Mouse (Mus musculus) testis, postnatal 10 days (tissue): Measurements from ENCODE around the gene Proser3.

Experiments
- DNase-seq: peaks from one replicate; pipeline ENCODE4 v3.0.0; 2021; ENCODE audit warnings: low spot score

Proser3 gene

GRCm38 (mm10) chr7:30579950-30580349 lies 27.9 kb upstream of the Proser3 start:
- DNase-seq, result no peak

- peak; percentile 77 for DNase-seq
Measured at GRCm38 (mm10) chr7:30572969-30573368, 20.9 kb upstream of the Proser3 start.

GRCm38 (mm10) chr7:30572389-30572788 lies 20.3 kb upstream of the Proser3 start:
- DNase-seq, result no peak

GRCm38 (mm10) chr7:30567555-30567954 lies 15.5 kb upstream of the Proser3 start:
- no peak for DNase-seq

GRCm38 (mm10) chr7:30566033-30566432 lies 13.9 kb upstream of the Proser3 start:
- DNase-seq, result no peak

- no peak for DNase-seq
Measured at GRCm38 (mm10) chr7:30564970-30565571, 13.0 kb upstream of the Proser3 start, which contains the start of gene Igflr1. Gene Igflr1 (plus strand): TSS chr7:30565427.

- no peak for DNase-seq
Measured at GRCm38 (mm10) chr7:30563906-30564280, 11.8 kb upstream of the Proser3 start.

- peak; percentile 96 for DNase-seq
Measured at GRCm38 (mm10) chr7:30563117-30563905, 11.2 kb upstream of the Proser3 start, which contains the start of the genes U2af1l4, Gm49396 and Psenen. Gene U2af1l4 (plus strand): TSS chr7:30563301. Gene Gm49396 (plus strand): TSS chr7:30563344. Gene Psenen (minus strand): TSS chr7:30563627.

- DNase-seq, result no peak
Measured at GRCm38 (mm10) chr7:30562526-30563116, 10.5 kb upstream of the Proser3 start.

GRCm38 (mm10) chr7:30560296-30560695 lies 8.2 kb upstream of the Proser3 start:
- DNase-seq, result no peak

GRCm38 (mm10) chr7:30559443-30559954 lies 7.4 kb upstream of the Proser3 start, which contains the start of gene Lin37:
Gene Lin37 (minus strand): TSS chr7:30559838.
- peak; percentile 92 for DNase-seq

GRCm38 (mm10) chr7:30558656-30559442 lies 6.8 kb upstream of the Proser3 start:
- DNase-seq, result no peak

GRCm38 (mm10) chr7:30557901-30558514 lies 5.9 kb upstream of the Proser3 start:
- DNase-seq, result no peak

- DNase-seq, result no peak
Measured at GRCm38 (mm10) chr7:30556894-30557536, 4.9 kb upstream of the Proser3 start.

GRCm38 (mm10) chr7:30553810-30554584 lies 1.9 kb upstream of the Proser3 start:
- DNase-seq, result no peak

- DNase-seq, result no peak
Measured at GRCm38 (mm10) chr7:30553021-30553589, 1.0 kb upstream of the Proser3 start.

GRCm38 (mm10) chr7:30551445-30552101 lies 526 bp downstream of the Proser3 start:
- DNase-seq, result no peak

GRCm38 (mm10) chr7:30550603-30551002 lies 1.5 kb downstream of the Proser3 start:
- DNase-seq, result no peak

- no peak for DNase-seq
Measured at GRCm38 (mm10) chr7:30549880-30550279, 2.2 kb downstream of the Proser3 start.
